Mouse (Mus musculus) myocyte (in vitro differentiated cells): ENCODE measurements at regions not wholly inside any gene's neighbourhood (a gene's known extent, or its start where the extent isn't known, plus 50 kb on each side); places are given as distances from the start of the nearest gene placed in this dataset.

Experiments
- H3K27me3 ChIP-seq: one replicate; pipeline ENCODE4 v1.6.1; 2011; ENCODE audit not compliant: control insufficient read depth, insufficient read depth, insufficient read length
- H3K36me3 ChIP-seq: one replicate; pipeline ENCODE4 v1.6.1; 2011; ENCODE audit not compliant: control insufficient read depth, insufficient read depth
- H3K4me2 ChIP-seq: one replicate; pipeline ENCODE4 v1.6.1; 2011; ENCODE audit warnings: low read depth, control low read depth
- H3K4me3 ChIP-seq: one replicate; pipeline ENCODE4 v1.5.1; 2011; ENCODE audit warnings: mild to moderate bottlenecking, control low read depth, moderate library complexity
- H3K79me2 ChIP-seq: one replicate; pipeline ENCODE4 v1.6.1; 2011; ENCODE audit not compliant: control insufficient read depth, insufficient read depth
- H3ac ChIP-seq: one replicate; pipeline ENCODE4 v1.6.1; 2011; ENCODE audit not compliant: control insufficient read depth, insufficient read length
- CEBPB ChIP-seq: IDR thresholded peaks from 2 replicates; pipeline ENCODE4 v1.6.1; 2011; ENCODE audit warnings: mild to moderate bottlenecking, moderate library complexity; ENCODE audit not compliant: poor library complexity, insufficient read depth, severe bottlenecking
- E2F4 ChIP-seq: IDR thresholded peaks from one replicate; pipeline ENCODE4 v1.6.1; 2011; ENCODE audit warnings: mild to moderate bottlenecking, control low read depth, moderate library complexity; ENCODE audit not compliant: insufficient read depth
- MAX ChIP-seq: IDR thresholded peaks from one replicate; pipeline ENCODE4 v1.6.1; 2011; ENCODE audit warnings: low read depth, mild to moderate bottlenecking, control low read depth
- MYOD1 ChIP-seq, 3 experiments: IDR thresholded peaks; one replicate each; pipeline ENCODE4 v1.6.1; 2011; ENCODE audit warnings: control low read depth in 2 of 3, low read depth in 2 of 3, mild to moderate bottlenecking in 2 of 3, moderate library complexity in 1 of 3; ENCODE audit not compliant: insufficient read length in 2 of 3, control insufficient read depth in 1 of 3
- MYOG ChIP-seq, 3 experiments: IDR thresholded peaks; one replicate each; pipeline ENCODE4 v1.6.1; 2011; ENCODE audit warnings: control low read depth in 2 of 3, low read depth in 2 of 3, mild to moderate bottlenecking in 2 of 3; ENCODE audit not compliant: insufficient read length in 2 of 3, control insufficient read depth in 1 of 3, insufficient read depth in 1 of 3
- POLR2A ChIP-seq: IDR thresholded peaks from one replicate; pipeline ENCODE4 v1.6.1; 2011; ENCODE audit warnings: low read depth, mild to moderate bottlenecking, control low read depth, moderate library complexity; ENCODE audit not compliant: insufficient read length
- POLR2AphosphoS2 ChIP-seq: IDR thresholded peaks from one replicate; pipeline ENCODE4 v1.6.1; 2011; ENCODE audit warnings: low read depth, control low read depth; ENCODE audit not compliant: insufficient read length
- REST ChIP-seq: IDR thresholded peaks from one replicate; pipeline ENCODE4 v1.6.1; 2011; ENCODE audit warnings: mild to moderate bottlenecking, control low read depth, moderate library complexity; ENCODE audit not compliant: insufficient read depth, insufficient read length
- SRF ChIP-seq: IDR thresholded peaks from one replicate; pipeline ENCODE4 v1.6.1; 2011; ENCODE audit warnings: low read depth; ENCODE audit not compliant: control insufficient read depth, insufficient read length
- TCF12 ChIP-seq: IDR thresholded peaks from one replicate; pipeline ENCODE4 v1.6.1; 2011; ENCODE audit warnings: mild to moderate bottlenecking, control low read depth; ENCODE audit not compliant: poor library complexity, insufficient read depth, severe bottlenecking
- TCF3 ChIP-seq: IDR thresholded peaks from one replicate; pipeline ENCODE4 v1.6.1; 2011; ENCODE audit warnings: low read depth, control low read depth; ENCODE audit not compliant: insufficient read length
- USF1 ChIP-seq: IDR thresholded peaks from one replicate; pipeline ENCODE4 v1.6.1; 2011; ENCODE audit warnings: low read depth, mild to moderate bottlenecking, control low read depth, moderate library complexity

DNA sequence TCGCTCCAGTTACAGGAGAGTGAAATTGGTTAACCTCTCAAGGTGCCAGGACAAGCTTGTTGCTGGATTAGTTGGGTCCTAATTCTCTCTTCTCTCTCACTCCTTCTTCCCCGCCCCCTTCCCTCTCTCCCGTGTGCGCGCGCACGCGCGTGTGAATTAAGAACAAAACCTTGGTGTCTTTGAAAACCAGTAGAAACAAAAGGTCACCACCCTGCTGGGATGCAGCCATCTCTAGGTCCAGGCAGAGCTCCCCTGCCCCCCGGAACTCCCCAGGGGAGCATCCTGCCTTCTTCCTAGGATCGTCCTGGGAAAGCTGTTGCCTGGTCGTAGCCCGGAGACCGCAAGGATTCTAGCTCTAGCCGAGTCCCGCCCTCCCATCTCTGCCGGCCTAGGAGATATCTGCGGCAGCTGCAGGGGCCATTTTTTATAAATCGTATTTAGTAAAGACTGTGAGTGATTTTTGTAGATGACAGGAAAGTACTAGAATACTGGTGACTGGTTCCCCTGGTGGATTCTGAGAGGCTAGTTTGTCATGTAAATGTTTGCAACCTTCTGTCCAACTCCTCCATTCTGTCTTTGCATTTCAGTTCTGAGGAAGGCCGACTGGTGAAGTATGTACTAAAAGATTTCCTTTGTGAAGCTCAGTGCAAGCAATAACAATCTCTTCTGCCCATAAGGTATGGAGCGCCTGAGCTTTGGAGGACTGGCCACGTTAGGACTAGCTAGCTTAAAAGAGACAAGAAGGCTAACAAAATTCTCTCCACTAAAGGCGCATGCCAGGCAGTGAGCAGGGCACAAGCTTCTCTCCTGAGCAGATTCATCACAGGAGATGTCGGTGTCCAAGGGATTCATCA is 195.2 kb downstream of the Enc1 start:
- no peak overlapping the region for H3ac ChIP-seq
- H3K4me2 ChIP-seq = peak overlapping the region; percentile 80
- H3K27me3 ChIP-seq = no peaks in the 10 kb centered on the region
- peak overlapping the region; percentile 22 for H3K4me3 ChIP-seq
- H3K79me2 ChIP-seq = no peaks in the 10 kb centered on the region
- TF ChIP-seq CEBPB (no peak), TCF3 (no peak), MYOG (IDR thresholded peaks at IDR 0.05; ENCODE audit: control insufficient read depth in 1 of 3, insufficient read depth in 1 of 3, insufficient read length in 2 of 3, low read depth in 2 of 3) (no peak), MYOD1 (IDR thresholded peaks at IDR 0.05; ENCODE audit: control insufficient read depth in 1 of 3, insufficient read length in 2 of 3, low read depth in 2 of 3) (peak in 1 of 3 experiments; percentile 2)
- H3K36me3 ChIP-seq = no peaks in the 10 kb centered on the region

DNA sequence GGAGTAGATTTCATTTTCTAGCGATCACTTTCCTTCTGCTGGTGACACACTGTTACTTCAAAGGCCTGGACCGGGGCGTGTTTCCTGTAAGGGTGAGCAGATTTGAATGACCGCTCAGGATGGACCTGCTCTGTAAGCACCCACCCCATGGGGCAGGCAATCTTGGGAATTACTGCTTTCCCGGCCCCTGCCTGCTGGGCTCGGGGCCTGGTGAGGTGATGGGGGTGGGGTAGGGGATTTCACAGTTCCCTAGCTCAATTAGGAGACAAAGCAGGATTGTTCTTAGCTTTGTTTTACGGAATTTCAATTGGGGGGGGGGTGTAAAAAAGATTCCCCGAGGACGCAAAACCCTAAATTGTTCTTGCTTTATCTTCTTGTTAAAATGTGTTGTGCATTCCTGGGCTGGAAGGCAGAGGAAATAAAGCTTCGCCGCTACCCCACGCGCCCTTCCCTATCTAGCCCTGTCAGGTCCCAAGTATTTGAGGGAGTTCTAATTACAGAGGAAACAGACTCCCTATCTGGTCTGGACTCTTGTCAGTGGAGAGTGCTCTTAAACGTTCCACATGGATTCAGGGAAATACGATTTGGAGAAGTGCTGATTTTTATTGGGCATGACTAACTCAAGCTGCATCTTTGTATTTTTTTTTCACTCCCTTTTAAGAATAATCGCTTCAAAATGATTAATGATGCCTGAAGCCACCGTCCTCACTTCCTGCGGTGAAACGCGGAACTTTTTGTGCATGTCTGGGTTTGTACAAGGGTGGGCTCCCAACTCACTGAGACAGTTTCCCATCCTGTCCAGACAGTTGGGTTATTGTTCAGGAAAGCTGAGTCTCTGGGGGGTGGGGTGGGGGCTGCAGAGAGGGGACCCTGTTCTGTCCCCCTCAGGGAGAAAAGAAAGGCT is 194.3 kb downstream of the Enc1 start:
- peak overlapping the region; percentile 22 for H3K4me3 ChIP-seq
- H3K4me2 ChIP-seq = peak overlapping the region; percentile 80
- no peaks in the 10 kb centered on the region for H3K79me2 ChIP-seq
- H3ac ChIP-seq = no peak overlapping the region
- no peak for TF ChIP-seq CEBPB
- no peak for TF ChIP-seq POLR2AphosphoS2
- no peak for TF ChIP-seq USF1
- no peak for TF ChIP-seq MYOD1 (IDR thresholded peaks at IDR 0.05; ENCODE audit: control insufficient read depth in 1 of 3, insufficient read length in 2 of 3, low read depth in 2 of 3)
- TF ChIP-seq MYOG (IDR thresholded peaks at IDR 0.05; ENCODE audit: control insufficient read depth in 1 of 3, insufficient read depth in 1 of 3, insufficient read length in 2 of 3, low read depth in 2 of 3) = no peak
- no peak for TF ChIP-seq MAX
- H3K36me3 ChIP-seq = no peaks in the 10 kb centered on the region
- H3K27me3 ChIP-seq = no peaks in the 10 kb centered on the region

DNA sequence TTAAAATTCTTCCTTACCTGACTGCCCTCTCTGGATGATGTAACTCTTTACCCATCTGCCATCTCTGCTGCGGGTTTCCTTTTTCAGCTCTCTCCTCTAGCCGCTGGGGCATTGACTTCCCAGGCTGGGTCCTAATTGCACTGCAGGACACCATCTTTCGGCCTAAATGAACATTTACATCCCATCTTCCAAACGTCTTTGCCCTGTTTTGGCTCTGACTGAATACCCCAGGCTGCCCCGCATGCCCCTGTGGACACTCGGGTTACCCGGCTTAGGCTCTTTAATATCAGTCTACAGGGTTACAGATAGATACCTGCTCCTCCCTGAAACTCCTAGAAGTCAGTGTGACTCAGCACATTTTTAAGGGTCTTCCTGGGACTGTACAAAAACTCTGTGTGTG is 193.3 kb downstream of the Enc1 start:
- Histone ChIP-seq H3K79me2 (no peaks in the 10 kb centered on the region), H3ac (no peak overlapping the region), H3K36me3 (no peaks in the 10 kb centered on the region), H3K27me3 (no peaks in the 10 kb centered on the region), H3K4me2 (peak overlapping the region; percentile 80), H3K4me3 (no peak overlapping the region)
- TF ChIP-seq USF1 (no peak), SRF (no peak), REST (no peak), CEBPB (no peak), POLR2AphosphoS2 (no peak)

DNA sequence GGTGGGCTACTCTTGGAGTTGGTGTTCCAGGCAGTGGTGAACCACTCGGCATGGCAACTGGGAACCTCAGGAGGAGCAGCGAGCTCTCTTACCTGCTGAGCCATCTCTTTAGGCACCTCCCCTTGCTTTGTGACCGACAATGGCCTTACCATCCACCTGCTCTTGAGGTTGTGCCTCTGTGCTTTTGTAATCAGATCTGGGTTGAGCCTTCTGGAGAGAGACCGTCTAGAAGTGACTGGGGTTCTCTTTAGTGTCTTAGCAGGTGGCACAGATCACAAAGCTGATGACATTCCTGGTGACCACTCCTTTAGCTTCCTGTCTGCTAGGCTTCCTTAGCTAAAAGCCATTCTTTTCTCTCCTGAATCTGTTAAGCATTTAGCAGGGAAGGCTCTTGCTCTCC is 191.7 kb downstream of the Enc1 start:
- Histone ChIP-seq H3K4me3 (no peak overlapping the region), H3K27me3 (no peaks in the 10 kb centered on the region), H3K4me2 (no peak overlapping the region), H3K79me2 (no peaks in the 10 kb centered on the region), H3K36me3 (no peaks in the 10 kb centered on the region), H3ac (no peak overlapping the region)
- TF ChIP-seq POLR2A (no peak), POLR2AphosphoS2 (no peak), TCF12 (no peak), E2F4 (no peak), USF1 (no peak), REST (no peak), MYOD1 (IDR thresholded peaks at IDR 0.05; ENCODE audit: control insufficient read depth in 1 of 3, insufficient read length in 2 of 3, low read depth in 2 of 3) (no peak), MYOG (IDR thresholded peaks at IDR 0.05; ENCODE audit: control insufficient read depth in 1 of 3, insufficient read depth in 1 of 3, insufficient read length in 2 of 3, low read depth in 2 of 3) (no peak), CEBPB (no peak), MAX (no peak), TCF3 (no peak), SRF (no peak)

DNA sequence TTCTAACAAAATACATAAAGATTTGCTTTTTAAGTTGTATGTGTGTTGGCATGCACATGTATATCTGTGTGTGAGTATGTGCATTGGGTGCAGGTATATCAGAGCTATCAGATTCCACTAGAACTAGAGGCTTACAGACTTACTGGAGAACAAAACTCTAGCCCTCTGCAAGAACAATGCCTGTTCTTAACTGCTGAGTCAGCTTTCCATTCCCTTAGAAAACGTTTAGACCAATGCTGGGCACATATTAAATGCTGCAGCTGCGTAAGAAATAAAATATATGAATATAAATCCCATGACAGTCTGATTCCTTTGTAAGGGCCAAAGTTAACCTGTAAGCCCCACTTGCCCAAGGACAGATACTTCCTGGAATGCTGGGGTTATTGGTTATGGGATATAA is 190.0 kb downstream of the Enc1 start:
- Histone ChIP-seq H3K4me2 (no peak overlapping the region), H3K36me3 (no peaks in the 10 kb centered on the region), H3K27me3 (no peaks in the 10 kb centered on the region), H3K4me3 (no peak overlapping the region), H3K79me2 (no peaks in the 10 kb centered on the region), H3ac (no peak overlapping the region)
- TF ChIP-seq MYOD1 (IDR thresholded peaks at IDR 0.05; ENCODE audit: control insufficient read depth in 1 of 3, insufficient read length in 2 of 3, low read depth in 2 of 3) = no peak
- no peak for TF ChIP-seq POLR2A
- TF ChIP-seq TCF12 = no peak
- no peak for TF ChIP-seq CEBPB
- TF ChIP-seq E2F4 = no peak
- no peak for TF ChIP-seq USF1
- no peak for TF ChIP-seq MAX
- TF ChIP-seq TCF3 = no peak
- TF ChIP-seq MYOG (IDR thresholded peaks at IDR 0.05; ENCODE audit: control insufficient read depth in 1 of 3, insufficient read depth in 1 of 3, insufficient read length in 2 of 3, low read depth in 2 of 3) = no peak
- TF ChIP-seq SRF = no peak
- TF ChIP-seq POLR2AphosphoS2 = no peak
- no peak for TF ChIP-seq REST
